Mouse (Mus musculus) large intestine, adult 2 months (tissue): Measurements from ENCODE around the gene Fam135a. TPM values are rescaled to one million over a fixed set of nuclear protein-coding genes. Genes with fewer than 3 reads are reported as not detected.
A peak's percentile ranks its signal among the peaks of the same experiment; 100 is the strongest.

ENCODE experiments used
- DNase-seq: peaks from one replicate; pipeline ENCODE4 v3.0.0-alpha.2; 2012; ENCODE audit warnings: low read depth, low spot score
- WGBS: fragments of 180-500 bp; shearing (Covaris S2); methylation state at CpG from one replicate; pipeline ENCODE4 v1.1.7; 2018; 5-methylcytosine and 5-hydroxymethylcytosine counted together
- polyA plus RNA-seq: library from polyadenylated mRNA; depleted of rRNA; stranded (reverse); fragments of >200 nt; gene quantifications from 2 replicates; pipeline ENCODE4 v1.2.3, GENCODE M21; 2012; rRNA removed

Fam135a gene
- polyA plus RNA-seq: 8.7 and 12.9 TPM in 2 replicates

- DNase-seq: peak; percentile 69
- WGBS: under 1% methylated on average over 87 of the region's 88 CpGs
Measured at GRCm38 (mm10) chr1:24099926-24100869, at the start of gene Fam135a. Gene Fam135a (minus strand): TSS chr1:24100341.

DNA sequence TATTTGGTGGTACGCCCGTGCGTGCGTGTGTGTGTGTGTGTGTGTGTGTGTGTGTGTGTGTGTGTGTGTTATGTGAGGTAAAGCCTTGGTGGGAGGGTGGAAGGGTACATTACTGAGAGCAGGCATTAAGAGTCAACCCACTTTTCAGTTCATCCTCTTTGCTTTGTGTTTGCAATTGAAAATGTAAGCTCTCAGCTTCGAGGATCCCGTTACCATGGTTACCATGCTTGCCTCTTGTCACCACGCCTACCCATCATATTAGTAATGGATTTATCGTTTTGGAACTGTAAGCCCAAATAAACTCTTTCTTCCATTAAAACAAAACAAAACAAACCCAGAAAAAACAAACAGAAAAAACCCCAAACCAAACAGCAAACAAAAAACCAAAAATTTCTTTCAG, 43.4 kb upstream of the Fam135a start:
- DNase-seq: no peak
- 81% methylated on average over 8 of the region's 8 CpGs for WGBS

DNA sequence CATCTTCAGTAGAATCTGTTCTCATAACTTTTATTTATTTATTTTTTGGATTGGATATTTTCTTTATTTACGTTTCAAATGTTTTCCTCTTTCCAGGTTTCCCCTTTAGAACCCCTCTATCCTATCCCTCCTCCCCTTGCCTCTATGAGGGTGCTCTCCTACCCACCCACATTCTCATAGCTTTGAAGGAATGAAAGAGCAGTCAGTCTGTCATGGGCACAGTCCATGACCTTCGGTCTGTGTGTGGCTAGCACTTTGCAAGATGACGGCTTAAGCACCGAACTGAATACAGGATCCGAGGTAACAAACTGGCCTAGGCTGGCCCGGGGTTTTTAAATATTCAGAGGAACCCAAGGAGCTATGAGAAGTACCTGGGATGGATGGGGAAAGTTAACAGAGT, 40.4 kb upstream of the Fam135a start:
- no peak for DNase-seq
- 68% methylated on average over 6 of the region's 6 CpGs for WGBS

- 10% methylated on average over 3 of the region's 3 CpGs for WGBS
- peak; percentile 24 for DNase-seq
Measured at GRCm38 (mm10) chr1:24137133-24137532, 37.0 kb upstream of the Fam135a start.

DNA sequence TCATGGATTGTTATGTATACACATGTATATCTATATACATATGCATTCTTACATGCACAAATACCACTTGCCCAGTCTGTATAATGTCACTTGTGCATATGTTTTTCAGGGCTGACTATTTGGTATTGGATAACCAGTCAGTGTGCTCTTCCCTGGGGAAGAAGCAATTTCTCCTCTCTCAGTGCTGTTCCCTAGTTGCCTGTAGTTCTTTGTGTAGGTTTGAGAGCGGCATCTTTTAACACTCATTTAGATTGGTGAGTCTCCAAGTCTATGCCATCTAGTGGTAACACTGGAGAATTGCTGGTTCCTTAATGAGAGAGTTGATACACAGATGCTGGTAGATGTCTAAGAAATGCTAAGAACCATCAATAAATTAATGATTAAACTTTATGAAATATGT, 34.7 kb upstream of the Fam135a start:
- 0% methylated on average over 1 of the region's 1 CpGs for whole genome bisulfite sequencing
- DNase-seq: peak; percentile 8

GRCm38 (mm10) chr1:24133853-24134252, 33.7 kb upstream of the Fam135a start:
- 60% methylated on average over 19 of the region's 19 CpGs for WGBS
- no peak for DNase-seq

DNA sequence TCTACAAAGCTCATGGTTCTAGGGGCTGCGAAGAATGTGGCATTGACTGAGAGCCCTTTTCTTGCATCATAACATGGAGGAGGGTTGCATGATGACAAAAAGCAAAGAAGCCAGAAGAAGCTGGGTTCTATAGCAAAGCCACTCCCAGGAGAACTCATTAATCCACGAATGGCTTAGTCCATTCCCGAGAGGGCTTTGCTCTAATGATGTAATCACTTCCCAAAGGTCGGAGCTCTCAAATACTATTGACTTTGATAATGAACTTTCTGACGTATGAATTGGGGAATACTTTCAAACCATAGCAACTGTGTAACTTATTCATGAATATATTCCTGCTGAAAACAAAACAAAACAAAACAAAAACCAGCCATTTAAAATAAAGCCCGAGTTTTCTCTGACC, 27.7 kb upstream of the Fam135a start:
- no peak for DNase-seq
- 60% methylated on average over 6 of the region's 6 CpGs for WGBS

DNA sequence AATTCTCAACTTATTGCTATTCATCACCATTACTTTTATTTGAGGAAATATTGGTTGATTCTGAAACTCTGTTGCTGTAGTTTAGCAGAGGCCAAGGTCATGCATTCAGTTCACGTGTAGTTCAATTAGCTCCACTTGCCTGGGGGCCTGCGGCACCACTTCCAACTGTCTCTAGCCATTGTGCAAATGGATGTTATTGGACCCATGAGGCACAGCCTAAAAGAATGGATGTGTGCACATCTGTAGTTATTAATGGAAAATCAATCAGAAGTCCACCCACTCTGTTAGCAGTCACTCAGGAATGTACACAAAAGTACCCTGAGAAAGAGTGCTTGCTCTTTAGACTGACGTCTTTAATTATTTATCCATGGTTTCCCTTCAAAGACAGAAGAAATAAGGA, 24.5 kb upstream of the Fam135a start:
- 86% methylated on average over 3 of the region's 3 CpGs for WGBS
- DNase-seq: no peak

GRCm38 (mm10) chr1:24122582-24122981, 22.4 kb upstream of the Fam135a start:
- WGBS: 89% methylated on average over 1 of the region's 1 CpGs
- DNase-seq: no peak

- 18% methylated on average over 10 of the region's 10 CpGs for WGBS
- peak; percentile 79 for DNase-seq
Measured at GRCm38 (mm10) chr1:24107971-24108773, 8.0 kb upstream of the Fam135a start.

DNA sequence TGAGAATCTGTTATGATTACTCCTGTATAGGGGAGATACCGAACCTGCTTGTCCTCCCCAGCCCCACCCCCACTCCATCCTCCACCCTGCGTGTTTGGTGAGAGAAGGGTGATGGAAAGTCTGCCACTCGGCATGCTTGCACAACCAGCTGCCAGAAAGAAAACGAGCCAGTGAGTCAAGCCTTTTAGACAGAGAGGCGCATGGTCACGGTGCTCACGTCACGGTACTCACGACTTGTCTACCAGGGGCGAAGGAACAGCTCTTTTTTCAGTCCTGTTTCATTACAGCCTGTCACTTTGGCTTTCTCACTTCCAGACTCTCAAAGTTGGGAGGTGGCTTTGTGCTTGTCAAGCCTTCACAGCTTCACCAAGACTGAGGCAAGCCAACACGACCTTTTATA, 7.2 kb upstream of the Fam135a start:
- 17% methylated on average over 11 of the region's 11 CpGs for WGBS
- DNase-seq: no peak

- WGBS: 51% methylated on average over 10 of the region's 10 CpGs
- DNase-seq: no peak
Measured at GRCm38 (mm10) chr1:24102579-24103149, 2.5 kb upstream of the Fam135a start.

- WGBS: 44% methylated on average over 6 of the region's 6 CpGs
- DNase-seq: no peak
Measured at GRCm38 (mm10) chr1:24100870-24101358, 773 bp upstream of the Fam135a start.

GRCm38 (mm10) chr1:24099541-24099925, 608 bp downstream of the Fam135a start:
- WGBS: 2% methylated on average over 43 of the region's 44 CpGs
- DNase-seq: no peak

DNA sequence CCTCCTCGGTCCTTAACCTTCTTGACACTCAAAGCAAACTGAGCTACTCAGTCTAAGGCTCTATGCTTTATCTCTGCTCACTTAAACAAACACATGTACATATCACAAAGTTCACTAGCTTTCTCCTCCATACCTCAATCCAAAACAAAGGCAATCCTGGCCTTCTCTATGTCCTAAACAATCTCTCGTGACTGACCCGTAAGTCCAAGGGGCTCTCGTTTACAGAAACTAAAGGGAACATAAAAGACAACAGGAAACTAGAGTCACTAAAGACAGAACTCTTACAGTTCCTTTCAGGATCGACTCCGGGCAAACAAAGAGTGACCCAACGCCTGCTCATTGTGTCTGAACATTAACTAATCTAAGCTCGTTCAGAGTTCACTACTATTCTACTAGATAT, 2.6 kb downstream of the Fam135a start:
- 21% methylated on average over 8 of the region's 8 CpGs for WGBS
- peak; percentile 57 for DNase-seq

GRCm38 (mm10) chr1:24092414-24092813, 7.7 kb downstream of the Fam135a start:
- DNase-seq: no peak

GRCm38 (mm10) chr1:24090603-24091002, 9.5 kb downstream of the Fam135a start:
- DNase-seq: no peak
- WGBS: 67% methylated on average over 2 of the region's 2 CpGs

More at GRCm38 (mm10) chr1:24092414-24092813, 7.7 kb downstream of the Fam135a start:
- WGBS: 90% methylated on average over 7 of the region's 7 CpGs

- DNase-seq: no peak
- 61% methylated on average over 5 of the region's 5 CpGs for WGBS
Measured at GRCm38 (mm10) chr1:24090094-24090493, 10.0 kb downstream of the Fam135a start.

DNA sequence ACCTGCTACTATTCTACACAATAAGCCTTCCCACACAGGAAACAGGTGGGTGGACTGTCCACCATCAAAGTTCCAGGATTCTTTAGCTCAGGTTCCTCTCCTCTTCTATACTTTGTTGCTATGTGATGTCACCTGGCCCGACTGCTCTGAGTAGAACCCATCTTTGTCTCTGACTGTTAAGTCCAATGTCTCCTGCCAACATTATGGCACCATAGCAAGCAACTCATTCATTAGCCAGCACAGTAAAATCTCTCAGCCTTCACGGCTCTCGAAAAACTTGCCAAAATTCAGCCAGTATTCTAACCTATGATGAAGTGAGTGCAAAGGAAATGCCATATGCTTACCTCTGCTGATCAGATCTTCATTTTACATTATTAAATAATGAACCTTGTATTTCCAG, 14.0 kb downstream of the Fam135a start:
- DNase-seq: no peak

GRCm38 (mm10) chr1:24074396-24074795, 25.7 kb downstream of the Fam135a start:
- DNase-seq: no peak
- 67% methylated on average over 2 of the region's 2 CpGs for WGBS

More for the DNA sequence above, 14.0 kb downstream of the Fam135a start:
- 74% methylated on average over 3 of the region's 3 CpGs for WGBS
